Comparison of ENCODE assay signal across 17 mouse cellular contexts in genomic region chr7:110948579-110948978, GRCm38 (mm10).
"Had no signal": no experiment of that assay in that cellular context is flagged by ENCODE, and none has a peak within 500 bp of the region (broad histone marks: within the 10 kb centered on the region; RNA-seq: fewer than 3 reads in every experiment).

No protein-coding gene starts in this region.

- H3K9ac ChIP-seq: limb, embryonic 13.5 days; liver, embryonic 13.5 days; lung, embryonic 14.5 days; midbrain, embryonic 12.5 days; midbrain, embryonic 15.5 days; neural tube, embryonic 13.5 days had no signal

- H3K4me1 ChIP-seq: midbrain, embryonic 12.5 days; midbrain, embryonic 15.5 days; neural tube, embryonic 13.5 days had no signal

- DNase-seq: kidney, adult 9 months; kidney, postnatal 14 days; kidney, postnatal 4 days; layer of hippocampus, adult 9-11 months; liver; liver, embryonic 13.5 days; lung, embryonic 14.5 days; retina, postnatal 1 day; right cerebral cortex, postnatal 4 days; thymus, postnatal 25 days had no signal

- H3K36me3 ChIP-seq: limb, embryonic 10.5 days; limb, embryonic 13.5 days; liver, embryonic 13.5 days; midbrain, embryonic 12.5 days; midbrain, embryonic 15.5 days; neural tube, embryonic 13.5 days had no signal

- ATAC-seq: lung, postnatal 0 days; midbrain, embryonic 15.5 days had no signal

- H3K4me2 ChIP-seq: limb, embryonic 13.5 days; liver, embryonic 13.5 days; lung, embryonic 14.5 days; midbrain, embryonic 12.5 days; midbrain, embryonic 15.5 days; neural tube, embryonic 13.5 days had no signal

- H3K4me3 ChIP-seq: limb, embryonic 10.5 days; limb, embryonic 13.5 days; liver, embryonic 13.5 days; midbrain, embryonic 12.5 days; midbrain, embryonic 15.5 days; neural tube, embryonic 13.5 days had no signal

- H3K27ac ChIP-seq: limb, embryonic 10.5 days; limb, embryonic 13.5 days; liver, embryonic 13.5 days; macrophage; midbrain, embryonic 12.5 days; midbrain, embryonic 15.5 days; neural tube, embryonic 13.5 days had no signal

- H3K9me3 ChIP-seq: limb, embryonic 10.5 days; limb, embryonic 13.5 days; liver, embryonic 13.5 days; midbrain, embryonic 12.5 days; midbrain, embryonic 15.5 days; neural tube, embryonic 13.5 days had no signal

- H3K27me3 ChIP-seq: limb, embryonic 13.5 days; liver, embryonic 13.5 days; midbrain, embryonic 12.5 days; midbrain, embryonic 15.5 days; neural tube, embryonic 13.5 days had no signal
